8 mouse cellular contexts compared by ENCODE assay signal in the genomic region with DNA sequence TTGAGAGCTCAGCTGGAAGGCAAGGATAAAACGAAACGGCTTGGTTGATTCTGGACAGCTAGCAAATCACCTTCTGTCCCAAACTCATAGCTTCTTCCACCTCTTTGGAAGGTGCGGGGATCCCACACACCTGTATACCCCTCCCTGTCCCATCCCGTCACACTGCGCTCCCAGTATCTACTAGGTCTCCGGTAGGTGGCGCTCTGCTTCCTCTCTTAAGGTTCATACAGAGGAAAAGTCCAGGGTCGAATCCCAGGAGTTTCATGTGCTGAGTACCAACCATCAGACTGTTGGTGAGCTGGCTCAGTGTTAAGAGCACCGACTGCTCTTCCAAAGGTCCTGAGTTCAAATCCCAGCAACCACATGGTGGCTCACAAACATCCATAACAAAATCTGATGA. TPM values are rescaled to one million over a fixed set of nuclear protein-coding genes. Genes with fewer than 3 reads are reported as not detected.
DNase-seq lines count a peak whose midpoint lies in the region; ATAC-seq lines count a peak whose summit lies in the region.

No protein-coding gene starts in this region.

- H3K9me3 ChIP-seq in liver, embryonic 11.5 days (ENCODE audit: control insufficient read depth, low read length), result no peaks in the 10 kb centered on the region
- H3K9me3 ChIP-seq in neural tube, embryonic 14.5 days (ENCODE audit: control insufficient read depth, low read length), result no peaks in the 10 kb centered on the region

- peak; percentile 55 for DNase-seq in 3T3-L1 (ENCODE audit: low read depth, low spot score)
- peak; percentile 81 for DNase-seq in WW6 (ENCODE audit: low read depth, low spot score)
- peak; percentile 58 for DNase-seq in gastrocnemius, postnatal 14 days
- DNase-seq in kidney, adult 8-10 months, result peak; percentile 60 to 72
- no peak for DNase-seq in liver, embryonic 11.5 days (ENCODE audit: low spot score)
- peak; percentile 44 for DNase-seq in thymus, postnatal 0 days (ENCODE audit: low spot score)

- peak; percentile 80 for ATAC-seq in common myeloid progenitor, adult 5-6 weeks (replicated peaks; ENCODE audit: low read depth, poor library complexity, severe bottlenecking)
- 0 out of 2 replicates have a peak, but pooled peaks have one; percentile 41 for ATAC-seq in liver, embryonic 11.5 days (replicated peaks; ENCODE audit: low FRiP score)
- ATAC-seq in neural tube, embryonic 14.5 days (ENCODE audit: low read depth), result peak; percentile 56

- no peaks in the 10 kb centered on the region for H3K27me3 ChIP-seq in liver, embryonic 11.5 days (replicated peaks; ENCODE audit: control insufficient read depth, insufficient read depth, low read length)
- no peaks in the 10 kb centered on the region for H3K27me3 ChIP-seq in neural tube, embryonic 14.5 days (ENCODE audit: control insufficient read depth, insufficient read depth, low read length)

- intact Hi-C loops in gastrocnemius, postnatal 14 days (cut with DNase I; ENCODE audit: low total_unique reads), result no loop called here

- no peaks in the 10 kb centered on the region for H3K36me3 ChIP-seq in liver, embryonic 11.5 days (ENCODE audit: control insufficient read depth, insufficient read depth, low read length)
- H3K36me3 ChIP-seq in neural tube, embryonic 14.5 days (ENCODE audit: control insufficient read depth, insufficient read depth, low read length), result no peaks in the 10 kb centered on the region

- no peak overlapping the region for H3K4me3 ChIP-seq in liver, embryonic 11.5 days (ENCODE audit: low read depth, low read length)
- no peak overlapping the region for H3K4me3 ChIP-seq in neural tube, embryonic 14.5 days (ENCODE audit: low read depth, low read length)

- no peak overlapping the region for H3K9ac ChIP-seq in liver, embryonic 11.5 days (ENCODE audit: low read depth, low read length)
- no peak overlapping the region for H3K9ac ChIP-seq in neural tube, embryonic 14.5 days (replicated peaks; ENCODE audit: low read depth, low read length)

- no peaks in the 10 kb centered on the region for H3K4me1 ChIP-seq in liver, embryonic 11.5 days (replicated peaks; ENCODE audit: control insufficient read depth, insufficient read depth, low read length)
- no peaks in the 10 kb centered on the region for H3K4me1 ChIP-seq in neural tube, embryonic 14.5 days (ENCODE audit: control insufficient read depth, insufficient read depth, low read length)

- H3K4me2 ChIP-seq in liver, embryonic 11.5 days, result no peak overlapping the region
- H3K4me2 ChIP-seq in neural tube, embryonic 14.5 days (ENCODE audit: low read depth, low read length), result no peak overlapping the region

- 12% methylated on average over 9 of the region's 9 CpGs for WGBS in liver, embryonic 11.5 days
- 18% methylated on average over 9 of the region's 9 CpGs for WGBS in neural tube, embryonic 14.5 days

- H3K27ac ChIP-seq in liver, embryonic 11.5 days (ENCODE audit: low read depth, low read length), result no peak overlapping the region
- H3K27ac ChIP-seq in neural tube, embryonic 14.5 days (ENCODE audit: low read depth, low read length), result no peak overlapping the region

RNA-seq across cellular contexts. Expression of a gene that starts 2.5 kb away (rescaled TPM):
- not detected in 2 replicates for total RNA-seq in common myeloid progenitor, adult 5-6 weeks (2017)
- not detected for total RNA-seq in gastrocnemius, postnatal 14 days (2021)
- polyA plus RNA-seq in liver, embryonic 11.5 days (2014; fragmentation: Nextera tagmentation; extraction: Ambion mirVana), result not detected in 2 replicates
- not detected in 2 replicates for polyA plus RNA-seq in neural tube, embryonic 14.5 days (2014; fragmentation: Nextera tagmentation; extraction: Ambion mirVana)
- polyA plus RNA-seq in thymus, postnatal 0 days (2015; fragmentation: Nextera tagmentation; extraction: Ambion mirVana), result 6.3 and 6.4 TPM in 2 replicates

RNA-seq across cellular contexts. Expression of a gene that starts 9.9 kb away (rescaled TPM):
- total RNA-seq in common myeloid progenitor, adult 5-6 weeks (2017), result not detected in 2 replicates
- total RNA-seq in gastrocnemius, postnatal 14 days (2021), result not detected
- 0.64 TPM in 1 of 2 replicates, not detected in the other for polyA plus RNA-seq in liver, embryonic 11.5 days (2014; fragmentation: Nextera tagmentation; extraction: Ambion mirVana)
- polyA plus RNA-seq in neural tube, embryonic 14.5 days (2014; fragmentation: Nextera tagmentation; extraction: Ambion mirVana), result 3.1 and 5.9 TPM in 2 replicates
- 0.58 and 1.0 TPM in 2 replicates for polyA plus RNA-seq in thymus, postnatal 0 days (2015; fragmentation: Nextera tagmentation; extraction: Ambion mirVana)

RNA-seq across cellular contexts. Expression of a gene that starts 20.5 kb away (rescaled TPM):
- total RNA-seq in common myeloid progenitor, adult 5-6 weeks (2017), result not detected in 2 replicates
- total RNA-seq in gastrocnemius, postnatal 14 days (2021), result under 1 TPM in 1 of 2 experiments, not detected in 1; 0.11 TPM
- polyA plus RNA-seq in liver, embryonic 11.5 days (2014; fragmentation: Nextera tagmentation; extraction: Ambion mirVana), result 0.12 and 0.16 TPM in 2 replicates
- polyA plus RNA-seq in neural tube, embryonic 14.5 days (2014; fragmentation: Nextera tagmentation; extraction: Ambion mirVana), result 4.1 and 4.9 TPM in 2 replicates
- 1.6 and 1.8 TPM in 2 replicates for polyA plus RNA-seq in thymus, postnatal 0 days (2015; fragmentation: Nextera tagmentation; extraction: Ambion mirVana)

RNA-seq across cellular contexts. Expression of a gene that starts 30.7 kb away (rescaled TPM):
- not detected in 2 replicates for total RNA-seq in common myeloid progenitor, adult 5-6 weeks (2017)
- not detected for total RNA-seq in gastrocnemius, postnatal 14 days (2021)
- polyA plus RNA-seq in liver, embryonic 11.5 days (2014; fragmentation: Nextera tagmentation; extraction: Ambion mirVana), result not detected in 2 replicates
- not detected in 2 replicates for polyA plus RNA-seq in neural tube, embryonic 14.5 days (2014; fragmentation: Nextera tagmentation; extraction: Ambion mirVana)
- 0.21 and 0.68 TPM in 2 replicates for polyA plus RNA-seq in thymus, postnatal 0 days (2015; fragmentation: Nextera tagmentation; extraction: Ambion mirVana)

RNA-seq across cellular contexts. Expression of a gene that starts 37.5 kb away (rescaled TPM):
- 0.37 and 0.82 TPM in 2 replicates for total RNA-seq in common myeloid progenitor, adult 5-6 weeks (2017)
- not detected for total RNA-seq in gastrocnemius, postnatal 14 days (2021)
- 0.19 and 0.21 TPM in 2 replicates for polyA plus RNA-seq in liver, embryonic 11.5 days (2014; fragmentation: Nextera tagmentation; extraction: Ambion mirVana)
- 0.12 and 0.59 TPM in 2 replicates for polyA plus RNA-seq in neural tube, embryonic 14.5 days (2014; fragmentation: Nextera tagmentation; extraction: Ambion mirVana)
- 0.23 TPM in 2 replicates for polyA plus RNA-seq in thymus, postnatal 0 days (2015; fragmentation: Nextera tagmentation; extraction: Ambion mirVana)
